Mouse (Mus musculus): ENCODE measurements around the gene Ndufs3. TPM values are rescaled to one million over a fixed set of nuclear protein-coding genes. Genes with fewer than 3 reads are reported as not detected.

The Ndufs3 gene
- polyA plus RNA-seq, 1 experiment, result 268 TPM

GRCm38 (mm10) chr2:90893673-90894298 is 10.8 kb downstream of the Ndufs3 start:
- Histone ChIP-seq H3K36me3 (ENCODE audit: control insufficient read depth, insufficient read depth) (peaks cover 20% of the 10 kb centered on the region), H3K4me2 (ENCODE audit: low read depth) (no peak overlapping the region), H3K4me3 (no peak overlapping the region), H3K79me2 (ENCODE audit: control insufficient read depth, insufficient read depth) (no peaks in the 10 kb centered on the region), H3ac (ENCODE audit: control insufficient read depth, insufficient read length) (no peak overlapping the region), H3K27me3 (ENCODE audit: control insufficient read depth, insufficient read depth, insufficient read length) (no peaks in the 10 kb centered on the region)
- TF ChIP-seq REST (IDR thresholded peaks at IDR 0.05; ENCODE audit: insufficient read depth, insufficient read length), result no peak
- no peak for TF ChIP-seq TCF3 (IDR thresholded peaks at IDR 0.05; ENCODE audit: insufficient read length, low read depth)
- no peak for TF ChIP-seq POLR2A (IDR thresholded peaks at IDR 0.05; ENCODE audit: insufficient read length, low read depth)
- TF ChIP-seq POLR2AphosphoS2 (IDR thresholded peaks at IDR 0.05; ENCODE audit: insufficient read length, low read depth), result no peak
- TF ChIP-seq USF1 (IDR thresholded peaks at IDR 0.05; ENCODE audit: low read depth), result no peak
- TF ChIP-seq CEBPB (IDR thresholded peaks at IDR 0.05; ENCODE audit: insufficient read depth, poor library complexity, severe bottlenecking), result no peak
- peak in 1 of 3 experiments; percentile 45 for TF ChIP-seq MYOG (IDR thresholded peaks at IDR 0.05; ENCODE audit: control insufficient read depth in 1 of 3, insufficient read depth in 1 of 3, insufficient read length in 2 of 3, low read depth in 2 of 3)
- no peak for TF ChIP-seq TCF12 (IDR thresholded peaks at IDR 0.05; ENCODE audit: insufficient read depth, poor library complexity, severe bottlenecking)
- no peak for TF ChIP-seq E2F4 (IDR thresholded peaks at IDR 0.05; ENCODE audit: insufficient read depth)
- TF ChIP-seq MAX (IDR thresholded peaks at IDR 0.05; ENCODE audit: low read depth), result no peak
- peak in 1 of 3 experiments; percentile 46 for TF ChIP-seq MYOD1 (IDR thresholded peaks at IDR 0.05; ENCODE audit: control insufficient read depth in 1 of 3, insufficient read length in 2 of 3, low read depth in 2 of 3)
- TF ChIP-seq SRF (IDR thresholded peaks at IDR 0.05; ENCODE audit: control insufficient read depth, insufficient read length, low read depth), result no peak

- TF ChIP-seq MYOD1 (IDR thresholded peaks at IDR 0.05; ENCODE audit: control insufficient read depth in 1 of 3, insufficient read length in 2 of 3, low read depth in 2 of 3), result no peak
- TF ChIP-seq SRF (IDR thresholded peaks at IDR 0.05; ENCODE audit: control insufficient read depth, insufficient read length, low read depth), result no peak
- no peak for TF ChIP-seq TCF3 (IDR thresholded peaks at IDR 0.05; ENCODE audit: insufficient read length, low read depth)
- no peak for TF ChIP-seq USF1 (IDR thresholded peaks at IDR 0.05; ENCODE audit: low read depth)
- no peak for TF ChIP-seq MAX (IDR thresholded peaks at IDR 0.05; ENCODE audit: low read depth)
- no peak for TF ChIP-seq CEBPB (IDR thresholded peaks at IDR 0.05; ENCODE audit: insufficient read depth, poor library complexity, severe bottlenecking)
- no peak for TF ChIP-seq E2F4 (IDR thresholded peaks at IDR 0.05; ENCODE audit: insufficient read depth)
- TF ChIP-seq POLR2A (IDR thresholded peaks at IDR 0.05; ENCODE audit: insufficient read length, low read depth), result no peak
- TF ChIP-seq MYOG (IDR thresholded peaks at IDR 0.05; ENCODE audit: control insufficient read depth in 1 of 3, insufficient read depth in 1 of 3, insufficient read length in 2 of 3, low read depth in 2 of 3), result no peak
- no peak for TF ChIP-seq TCF12 (IDR thresholded peaks at IDR 0.05; ENCODE audit: insufficient read depth, poor library complexity, severe bottlenecking)
- no peak for TF ChIP-seq POLR2AphosphoS2 (IDR thresholded peaks at IDR 0.05; ENCODE audit: insufficient read length, low read depth)
- no peak for TF ChIP-seq REST (IDR thresholded peaks at IDR 0.05; ENCODE audit: insufficient read depth, insufficient read length)
- Histone ChIP-seq H3K4me2 (ENCODE audit: low read depth) (no peak overlapping the region), H3ac (ENCODE audit: control insufficient read depth, insufficient read length) (no peak overlapping the region), H3K4me3 (no peak overlapping the region), H3K36me3 (ENCODE audit: control insufficient read depth, insufficient read depth) (no peaks in the 10 kb centered on the region), H3K79me2 (ENCODE audit: control insufficient read depth, insufficient read depth) (no peaks in the 10 kb centered on the region), H3K27me3 (ENCODE audit: control insufficient read depth, insufficient read depth, insufficient read length) (peaks cover 20% of the 10 kb centered on the region)
Measured at GRCm38 (mm10) chr2:90889550-90890548, 14.8 kb downstream of the Ndufs3 start.

- TF ChIP-seq TCF3 (IDR thresholded peaks at IDR 0.05; ENCODE audit: insufficient read length, low read depth) (no peak), POLR2A (IDR thresholded peaks at IDR 0.05; ENCODE audit: insufficient read length, low read depth) (no peak), REST (IDR thresholded peaks at IDR 0.05; ENCODE audit: insufficient read depth, insufficient read length) (no peak), E2F4 (IDR thresholded peaks at IDR 0.05; ENCODE audit: insufficient read depth) (no peak), MAX (IDR thresholded peaks at IDR 0.05; ENCODE audit: low read depth) (no peak), CEBPB (IDR thresholded peaks at IDR 0.05; ENCODE audit: insufficient read depth, poor library complexity, severe bottlenecking) (no peak), USF1 (IDR thresholded peaks at IDR 0.05; ENCODE audit: low read depth) (no peak), POLR2AphosphoS2 (IDR thresholded peaks at IDR 0.05; ENCODE audit: insufficient read length, low read depth) (no peak), MYOG (IDR thresholded peaks at IDR 0.05; ENCODE audit: control insufficient read depth in 1 of 3, insufficient read depth in 1 of 3, insufficient read length in 2 of 3, low read depth in 2 of 3) (no peak), SRF (IDR thresholded peaks at IDR 0.05; ENCODE audit: control insufficient read depth, insufficient read length, low read depth) (no peak), TCF12 (IDR thresholded peaks at IDR 0.05; ENCODE audit: insufficient read depth, poor library complexity, severe bottlenecking) (no peak), MYOD1 (IDR thresholded peaks at IDR 0.05; ENCODE audit: control insufficient read depth in 1 of 3, insufficient read length in 2 of 3, low read depth in 2 of 3) (no peak)
- Histone ChIP-seq H3K4me3 (no peak overlapping the region), H3ac (ENCODE audit: control insufficient read depth, insufficient read length) (no peak overlapping the region), H3K27me3 (ENCODE audit: control insufficient read depth, insufficient read depth, insufficient read length) (peaks cover 29% of the 10 kb centered on the region), H3K79me2 (ENCODE audit: control insufficient read depth, insufficient read depth) (no peaks in the 10 kb centered on the region), H3K4me2 (ENCODE audit: low read depth) (peak overlapping the region; percentile 8), H3K36me3 (ENCODE audit: control insufficient read depth, insufficient read depth) (no peaks in the 10 kb centered on the region)
Measured at GRCm38 (mm10) chr2:90887627-90888026, 17.0 kb downstream of the Ndufs3 start.

- peaks cover 29% of the 10 kb centered on the region for H3K27me3 ChIP-seq (ENCODE audit: control insufficient read depth, insufficient read depth, insufficient read length)
- H3K36me3 ChIP-seq (ENCODE audit: control insufficient read depth, insufficient read depth), result no peaks in the 10 kb centered on the region
- no peak overlapping the region for H3K4me2 ChIP-seq (ENCODE audit: low read depth)
- TF ChIP-seq MYOD1 (IDR thresholded peaks at IDR 0.05; ENCODE audit: control insufficient read depth in 1 of 3, insufficient read length in 2 of 3, low read depth in 2 of 3) (no peak), SRF (IDR thresholded peaks at IDR 0.05; ENCODE audit: control insufficient read depth, insufficient read length, low read depth) (no peak), TCF3 (IDR thresholded peaks at IDR 0.05; ENCODE audit: insufficient read length, low read depth) (no peak), TCF12 (IDR thresholded peaks at IDR 0.05; ENCODE audit: insufficient read depth, poor library complexity, severe bottlenecking) (no peak), USF1 (IDR thresholded peaks at IDR 0.05; ENCODE audit: low read depth) (no peak)
- H3K4me3 ChIP-seq, result no peak overlapping the region
- H3K79me2 ChIP-seq (ENCODE audit: control insufficient read depth, insufficient read depth), result no peaks in the 10 kb centered on the region
- no peak overlapping the region for H3ac ChIP-seq (ENCODE audit: control insufficient read depth, insufficient read length)
Measured at GRCm38 (mm10) chr2:90886436-90886835, 18.2 kb downstream of the Ndufs3 start.
